Mouse (Mus musculus): ENCODE data around the gene Tango6.

Tango6 gene

DNA sequence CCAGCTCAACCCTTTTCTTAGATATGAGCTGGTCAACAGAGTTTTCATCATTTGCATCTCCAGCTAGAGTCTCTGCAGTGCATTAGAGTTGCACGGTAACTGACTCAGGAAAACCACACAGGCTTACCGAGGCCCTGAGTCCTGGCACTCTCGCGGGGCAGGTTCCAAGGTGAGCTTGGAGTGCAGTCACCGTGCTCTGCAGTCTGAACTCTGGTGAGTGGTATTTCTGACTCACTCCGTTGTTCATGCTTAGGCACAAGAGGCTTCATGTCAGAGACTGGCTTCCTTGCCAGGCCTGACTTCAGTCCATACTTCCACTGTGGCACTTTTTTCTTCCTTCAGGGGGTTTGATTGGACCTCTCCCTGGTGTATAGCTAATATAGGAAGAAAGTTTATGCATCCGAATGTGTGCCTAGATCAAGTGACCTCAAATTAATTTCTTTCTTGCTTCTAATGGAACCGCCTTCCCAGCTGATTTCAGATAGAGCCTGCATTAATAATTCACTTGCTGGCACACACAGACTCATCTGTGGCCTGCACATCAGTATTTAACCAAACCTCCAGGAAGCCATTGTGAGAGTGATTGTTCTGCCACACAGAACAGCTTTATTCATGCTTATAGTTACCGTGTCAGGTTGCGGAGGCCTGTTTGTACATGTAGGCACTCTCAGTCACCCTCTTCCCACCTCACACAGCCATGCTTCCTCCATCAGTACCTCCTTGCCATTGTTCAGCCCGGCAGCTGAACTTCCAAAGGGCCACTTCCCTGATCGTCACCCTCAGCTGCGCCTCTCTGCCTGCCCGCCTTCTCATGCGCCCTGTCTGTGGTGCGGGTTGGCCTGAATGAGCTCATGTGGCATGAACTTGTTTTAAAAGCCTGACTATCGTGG is 136.0 kb downstream of the Tango6 start:
- no peak for DNase-seq

DNA sequence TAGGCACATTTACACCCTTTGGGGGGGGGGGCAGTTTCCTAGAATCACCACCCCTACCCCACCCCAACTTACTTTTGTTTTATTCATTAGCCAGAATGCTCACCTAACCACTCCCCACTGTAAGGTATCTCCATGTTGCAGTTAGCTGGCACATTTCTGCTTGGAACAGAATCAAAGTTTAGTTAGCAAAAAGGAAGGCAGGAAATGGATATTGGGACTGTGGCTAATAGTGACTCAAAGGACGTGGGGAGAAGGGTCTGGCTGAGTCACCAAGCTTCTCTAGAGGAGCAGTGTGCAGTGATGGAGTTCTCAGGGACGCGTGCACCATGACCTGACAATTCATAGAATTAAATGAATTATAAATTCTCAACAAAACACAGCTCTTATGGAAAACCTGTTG is 136.7 kb downstream of the Tango6 start:
- DNase-seq = no peak

DNA sequence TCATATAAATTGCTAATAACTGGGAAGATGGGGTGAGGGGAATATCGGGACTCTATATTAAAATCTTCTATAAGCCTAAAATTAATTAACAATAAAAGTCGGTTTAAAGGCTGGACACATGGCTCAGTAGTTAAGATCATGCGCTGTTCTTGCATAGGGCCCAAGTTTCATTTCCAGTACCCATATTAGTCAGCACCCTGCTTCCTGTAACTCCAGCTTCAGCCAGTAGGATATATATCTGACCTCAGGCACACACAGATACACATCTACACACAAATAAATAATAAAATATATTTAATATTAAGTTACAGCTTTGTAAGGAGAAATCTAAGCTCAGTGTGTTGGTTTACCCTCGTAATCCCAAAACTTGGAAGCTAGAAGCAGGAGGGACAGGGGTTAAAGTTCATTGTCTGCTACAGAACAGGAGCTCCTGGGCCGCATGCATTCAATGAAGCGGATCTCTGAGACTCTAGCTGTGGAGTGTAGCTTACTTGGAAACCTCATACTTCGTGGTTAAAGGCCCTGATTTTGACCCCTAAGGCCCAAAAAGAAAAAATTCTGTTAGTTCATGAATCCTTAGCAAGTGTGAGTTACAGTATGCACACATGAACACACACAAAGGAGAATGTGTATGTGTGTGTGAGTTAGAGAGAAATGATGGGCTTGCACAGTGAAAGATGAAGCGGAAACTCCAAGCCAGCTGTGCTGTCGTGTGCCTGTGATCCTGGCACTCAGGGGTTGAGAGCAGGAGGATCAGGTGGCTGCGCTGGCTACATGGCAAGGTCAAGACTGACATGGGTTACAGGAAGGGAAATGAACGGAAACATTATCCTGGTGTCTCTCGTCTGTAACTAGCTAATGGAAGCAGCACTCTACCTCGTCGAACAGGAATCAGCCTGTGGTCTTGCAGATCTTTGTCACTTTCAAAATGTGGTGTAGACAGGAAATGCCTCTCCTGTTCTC is 138.0 kb downstream of the Tango6 start:
- DNase-seq = no peak

DNA sequence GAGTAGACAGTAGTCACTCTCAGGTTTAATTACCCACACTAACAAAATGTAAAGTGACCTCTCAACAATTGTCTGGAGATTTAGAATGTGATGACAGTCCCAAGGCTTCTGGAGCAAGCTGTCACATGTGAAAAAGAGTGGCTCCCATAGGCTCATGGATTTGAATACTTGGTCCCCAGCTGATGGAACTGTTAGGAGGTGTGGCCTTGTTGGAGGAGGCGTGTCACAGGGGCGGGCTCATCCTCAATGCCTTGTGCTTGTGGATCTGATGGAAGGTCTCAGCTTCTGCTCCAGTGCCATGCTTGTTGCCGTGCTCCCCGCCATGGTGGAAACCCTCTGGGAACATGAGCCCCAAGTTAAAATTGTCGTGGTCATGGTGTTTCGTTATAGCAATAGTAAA is 146.1 kb downstream of the Tango6 start:
- DNase-seq = no peak

DNA sequence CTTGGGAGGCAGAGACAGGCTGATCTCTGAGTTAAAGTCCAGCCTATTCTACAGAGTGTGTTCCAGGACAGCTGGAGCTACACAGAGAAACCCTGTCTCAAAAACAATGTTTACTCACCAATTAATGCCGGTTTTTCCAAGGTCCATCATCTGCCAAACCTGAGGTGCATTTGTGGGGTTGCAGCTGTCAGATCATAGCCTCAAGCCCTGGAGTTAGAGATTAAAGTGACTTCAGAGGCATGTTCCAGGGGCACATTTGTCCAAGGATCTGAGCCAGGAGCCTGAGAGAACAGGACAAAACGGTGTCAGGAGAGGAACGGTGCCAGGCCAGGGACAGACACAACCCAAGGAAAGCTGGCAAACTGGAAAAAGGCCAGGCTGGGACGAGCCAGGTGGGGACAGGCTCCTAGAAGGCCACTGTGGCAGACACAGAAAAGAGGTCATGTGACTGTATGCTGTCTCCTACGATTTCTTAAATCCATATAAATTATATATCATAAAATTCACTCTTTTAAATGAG is 146.7 kb downstream of the Tango6 start:
- no peak for DNase-seq

- no peak for DNase-seq
Observed at GRCm38 (mm10) chr8:106834899-106835298, 152.0 kb downstream of the Tango6 start.

GRCm38 (mm10) chr8:106836525-106836924 is 153.7 kb downstream of the Tango6 start:
- no peak for DNase-seq

DNA sequence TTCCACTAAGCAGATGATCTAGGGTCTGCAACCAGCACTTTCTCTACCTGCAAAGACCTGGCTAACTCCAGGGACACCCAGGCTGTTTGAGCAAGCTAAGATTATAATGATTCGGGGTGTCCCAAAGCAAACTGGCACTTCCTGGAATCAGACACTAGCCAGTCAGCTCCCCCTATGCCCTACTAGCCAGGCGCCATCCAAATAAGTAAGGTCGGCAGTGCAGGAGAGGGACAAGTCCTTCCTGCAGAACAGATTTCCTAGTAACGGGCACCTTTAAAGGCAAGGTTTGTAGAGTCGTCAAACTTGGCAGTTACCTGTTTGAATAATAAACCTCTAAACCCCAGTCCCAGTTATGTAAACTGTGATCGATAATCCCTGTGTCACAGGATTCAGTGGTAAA is 155.9 kb downstream of the Tango6 start:
- no peak for DNase-seq

DNA sequence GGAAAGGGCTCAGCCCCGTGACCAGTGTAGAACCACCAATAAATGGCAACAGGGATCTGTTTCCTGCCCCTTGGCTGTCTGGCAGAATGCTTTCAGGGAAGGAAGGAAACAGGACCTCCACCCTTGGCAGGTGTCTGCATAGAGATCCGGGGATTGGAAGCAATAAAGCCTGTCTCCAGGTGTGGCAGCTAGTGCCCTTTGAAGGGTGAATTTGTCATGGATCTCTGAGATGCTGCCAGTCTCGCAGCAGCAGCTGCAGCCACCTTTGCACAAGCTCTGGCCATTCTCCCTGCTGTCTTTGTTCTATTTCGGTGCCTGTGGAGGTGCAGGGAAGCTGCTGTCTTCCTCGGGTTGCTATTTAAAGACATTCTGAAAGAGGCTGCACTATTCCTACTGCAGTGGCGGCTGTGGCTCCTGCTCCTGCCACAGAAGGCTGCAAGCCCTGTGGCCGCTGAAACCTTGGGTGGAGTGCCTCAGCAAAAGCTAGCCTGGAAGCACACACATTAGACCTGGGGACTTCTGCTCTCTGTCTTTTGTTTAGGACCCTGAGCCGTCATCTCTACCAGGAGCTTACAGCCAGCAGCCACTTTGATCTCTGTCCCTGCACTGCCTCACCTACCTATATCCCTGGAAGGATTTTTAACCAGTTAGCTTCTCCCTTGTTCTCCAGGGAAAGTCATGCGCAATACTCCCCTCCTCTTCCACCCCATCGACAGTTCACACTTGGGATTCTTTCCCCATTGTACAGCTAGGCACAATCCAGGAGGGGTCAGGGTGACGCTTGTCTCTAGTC is 156.5 kb downstream of the Tango6 start:
- DNase-seq = peak; percentile 72

DNA sequence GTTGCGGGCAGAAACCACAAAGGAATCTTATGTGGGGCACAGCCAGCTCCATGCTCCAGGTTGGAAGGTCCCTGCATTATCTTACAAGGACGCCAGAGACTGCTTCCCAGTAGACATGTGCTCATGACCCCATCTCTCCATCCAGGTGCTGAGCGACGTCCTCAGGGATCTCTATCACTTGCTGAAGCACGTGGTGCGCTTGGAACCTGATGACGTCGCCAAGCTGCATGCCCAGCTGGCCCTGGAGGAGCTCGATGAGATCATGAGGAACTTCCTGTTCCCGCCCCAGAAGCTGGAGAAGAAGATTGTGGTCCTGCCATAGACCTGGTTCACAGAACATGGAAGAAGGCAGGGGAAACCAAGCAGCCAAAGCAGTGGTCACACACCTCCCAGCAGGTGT is 167.2 kb downstream of the Tango6 start:
- DNase-seq = no peak

DNA sequence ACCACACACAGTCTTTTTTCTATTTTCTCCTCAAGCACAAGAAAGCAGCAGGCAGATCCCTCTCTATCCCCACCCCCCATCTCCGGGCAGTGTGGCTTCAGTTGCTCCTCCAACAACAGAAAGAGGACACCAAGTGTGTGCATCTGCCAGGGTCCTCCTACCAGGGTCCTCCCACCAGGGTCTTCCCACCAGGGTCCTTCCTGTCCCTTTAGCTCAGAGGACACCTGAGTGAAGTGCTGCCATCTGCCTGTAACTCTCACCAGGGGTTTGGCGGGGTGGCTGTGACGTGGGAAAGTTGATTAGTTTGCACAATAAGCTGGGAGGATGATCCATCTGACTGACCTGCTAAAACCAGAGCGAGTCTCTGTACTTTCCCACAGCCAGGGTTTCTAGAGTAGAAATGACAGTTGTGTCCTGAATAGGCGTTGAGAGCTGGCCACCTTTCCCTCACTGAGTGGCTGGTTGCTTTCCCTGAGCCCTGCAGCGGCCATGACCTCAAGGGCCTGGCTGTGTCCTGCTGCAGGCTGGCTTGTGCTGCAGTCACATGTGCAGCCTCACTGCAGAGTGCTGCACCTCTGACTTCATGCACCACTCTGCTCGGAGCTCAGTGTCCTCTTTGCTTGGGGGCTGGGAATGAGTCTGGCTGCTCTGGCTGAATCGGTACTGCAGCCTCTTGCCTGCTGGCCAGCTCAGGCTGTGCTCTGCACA is 171.8 kb downstream of the Tango6 start:
- DNase-seq = no peak

DNA sequence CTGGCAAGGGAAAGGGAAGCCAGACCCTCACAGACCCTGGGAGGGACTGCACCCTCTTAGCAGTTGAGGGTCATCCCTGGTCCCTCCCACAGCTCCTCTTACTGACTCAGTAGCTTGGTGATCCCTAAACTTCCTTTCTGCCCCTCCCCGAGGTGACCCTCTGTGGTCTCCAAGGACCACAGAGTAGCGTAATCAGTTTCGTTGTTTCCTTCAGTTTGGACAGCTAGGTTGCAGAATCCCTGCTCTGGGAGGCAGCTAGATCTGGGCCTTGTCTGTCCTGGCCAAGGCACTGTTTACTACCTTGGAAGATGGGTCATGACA is 172.3 kb downstream of the Tango6 start:
- no peak for DNase-seq

DNA sequence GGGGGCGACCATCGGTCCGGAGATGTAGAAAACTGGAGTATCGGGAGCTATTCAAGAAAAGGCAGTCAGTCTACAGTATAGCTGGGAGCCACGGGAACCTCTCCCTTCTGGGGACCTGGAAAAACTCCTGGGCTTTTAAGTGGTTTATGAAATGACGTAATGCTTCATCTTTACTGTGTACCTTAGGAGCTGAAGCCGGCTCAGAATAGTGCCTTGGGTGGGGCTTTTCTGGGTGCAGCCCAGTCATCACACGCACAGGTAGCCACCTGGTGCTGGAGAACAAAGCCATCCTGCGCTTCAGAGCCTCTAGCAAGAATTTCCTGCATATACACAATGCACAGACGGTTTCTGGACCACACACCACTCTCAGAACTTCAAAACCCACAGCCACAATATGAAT is 180.0 kb downstream of the Tango6 start:
- no peak for DNase-seq

GRCm38 (mm10) chr8:106865354-106865753 is 182.5 kb downstream of the Tango6 start:
- DNase-seq = no peak

DNA sequence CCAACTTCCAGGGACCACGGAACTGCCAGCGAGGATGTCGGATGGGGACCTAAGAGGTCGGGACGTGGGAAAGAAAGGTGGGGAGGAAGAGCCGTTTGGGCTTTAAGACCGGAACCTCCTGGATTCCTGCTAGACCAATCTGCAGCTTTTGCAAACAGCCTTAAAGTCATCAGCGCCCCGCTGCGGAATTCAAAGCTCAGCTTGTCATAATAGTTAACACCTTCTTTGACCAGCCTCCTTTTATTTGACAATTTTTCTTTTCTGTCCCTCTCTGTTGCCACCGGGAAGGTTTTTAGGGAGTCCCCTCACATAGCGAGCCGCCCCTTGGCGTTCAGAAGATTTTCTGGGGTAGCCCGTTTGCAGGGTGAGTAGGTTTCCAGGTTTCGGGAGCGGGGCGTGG is 187.2 kb downstream of the Tango6 start, which contains the start of gene Has3:
Gene Has3 (plus strand): TSS at position 192 of the 400 bp plus-strand sequence.
- DNase-seq = no peak

DNA sequence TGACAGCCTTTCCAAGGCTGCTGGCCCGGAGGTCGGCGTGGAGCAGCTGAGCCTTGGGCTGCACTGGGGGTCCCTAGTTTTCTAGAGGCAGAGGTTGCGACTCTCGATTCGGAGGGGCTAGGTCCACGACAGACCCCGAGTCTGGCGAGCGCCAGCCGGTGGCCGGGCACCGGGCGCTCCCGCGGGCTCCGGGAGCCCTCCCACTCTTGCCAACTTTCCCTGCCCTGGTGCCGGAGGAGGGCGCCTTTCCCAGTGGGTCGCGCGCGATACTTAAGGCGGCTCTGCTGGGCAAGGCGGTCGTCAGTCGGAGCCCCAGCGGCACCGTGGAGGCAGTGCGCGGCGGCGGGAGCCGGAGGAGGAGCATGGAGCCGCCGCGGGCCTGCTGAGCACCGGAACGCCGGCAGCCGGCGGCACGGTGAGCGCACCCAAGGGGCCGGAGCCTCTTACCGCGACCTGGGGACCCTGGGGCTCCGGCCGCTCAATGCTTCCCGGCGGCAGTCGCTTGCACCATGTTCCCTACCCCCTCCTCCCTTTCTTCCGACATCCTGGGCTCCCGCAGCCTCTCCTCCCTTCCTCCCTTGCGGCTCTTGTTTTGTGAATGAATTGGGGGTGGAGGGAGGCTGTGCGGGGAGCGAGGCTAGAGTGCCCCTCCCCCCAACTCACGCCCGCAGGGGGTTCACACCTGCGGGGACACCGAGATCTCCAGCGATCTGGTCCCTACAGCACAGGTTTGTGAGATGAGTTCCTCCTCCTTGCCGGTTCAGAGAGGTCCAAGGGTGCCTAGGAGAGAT is 187.9 kb downstream of the Tango6 start:
- peak; percentile 66 for DNase-seq

- DNase-seq = no peak
Observed at GRCm38 (mm10) chr8:106871328-106871926, 188.6 kb downstream of the Tango6 start.

DNA sequence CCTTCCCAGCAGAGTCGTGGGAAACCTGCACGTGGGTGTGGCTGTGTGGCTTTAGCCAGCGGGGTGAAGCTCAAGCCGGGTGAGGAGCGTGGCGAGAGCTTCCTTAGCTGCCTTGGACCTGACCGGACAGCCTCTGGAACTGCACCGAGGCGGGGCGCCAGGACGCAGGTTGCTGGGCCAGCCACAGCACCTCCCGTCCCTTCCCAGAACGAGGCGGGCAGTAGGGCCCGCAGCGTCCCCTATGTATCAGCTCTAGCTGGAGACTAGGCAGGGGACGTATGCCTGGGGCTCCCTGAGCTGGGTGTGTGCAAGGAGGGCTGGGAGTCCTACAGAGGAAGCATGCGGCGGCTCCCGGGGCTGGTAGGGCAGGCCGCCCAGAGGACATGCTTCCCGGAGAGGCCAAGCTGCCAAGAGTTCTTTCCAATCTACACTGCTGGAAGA is 189.1 kb downstream of the Tango6 start:
- peak; percentile 25 for DNase-seq

DNA sequence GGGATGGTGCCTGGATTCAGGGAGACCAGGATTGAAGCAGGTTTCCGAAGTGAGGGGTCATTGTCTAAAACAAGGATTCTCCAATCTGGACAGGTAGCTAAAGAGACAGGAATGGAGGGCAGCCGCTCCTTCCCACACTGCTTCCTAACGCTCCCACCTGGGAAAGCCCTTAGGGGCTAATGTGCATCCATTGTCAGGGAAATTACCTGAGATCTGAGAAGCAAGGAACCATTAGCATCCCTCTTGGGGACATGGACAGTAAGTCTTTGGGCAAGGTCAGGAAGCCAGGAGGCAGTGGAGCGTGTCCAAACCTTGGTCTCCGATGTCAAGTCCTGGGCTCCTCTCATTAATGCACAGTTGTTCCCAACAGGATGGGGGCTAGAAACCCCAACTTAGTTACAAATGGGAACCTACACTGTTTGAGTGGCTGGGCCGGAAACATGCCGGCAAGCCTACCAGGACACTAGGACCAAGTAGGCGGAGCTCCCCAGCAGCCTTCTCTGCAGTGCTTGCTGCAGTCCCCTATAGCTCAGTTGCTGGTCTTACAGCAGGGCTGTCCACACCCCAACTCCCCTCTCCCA is 189.7 kb downstream of the Tango6 start:
- no peak for DNase-seq

- DNase-seq = no peak
Observed at GRCm38 (mm10) chr8:106880121-106880707, 197.3 kb downstream of the Tango6 start.
